Mouse (Mus musculus) spleen, postnatal 14 days (tissue): ENCODE results near the gene Ccdc149.

Experiments
- DNase-seq, 2 experiments: peaks; one replicate each; pipeline ENCODE4 v3.0.0; 2021 to 2022; ENCODE audit warnings: low spot score in 2 of 2

The Ccdc149 gene

DNA sequence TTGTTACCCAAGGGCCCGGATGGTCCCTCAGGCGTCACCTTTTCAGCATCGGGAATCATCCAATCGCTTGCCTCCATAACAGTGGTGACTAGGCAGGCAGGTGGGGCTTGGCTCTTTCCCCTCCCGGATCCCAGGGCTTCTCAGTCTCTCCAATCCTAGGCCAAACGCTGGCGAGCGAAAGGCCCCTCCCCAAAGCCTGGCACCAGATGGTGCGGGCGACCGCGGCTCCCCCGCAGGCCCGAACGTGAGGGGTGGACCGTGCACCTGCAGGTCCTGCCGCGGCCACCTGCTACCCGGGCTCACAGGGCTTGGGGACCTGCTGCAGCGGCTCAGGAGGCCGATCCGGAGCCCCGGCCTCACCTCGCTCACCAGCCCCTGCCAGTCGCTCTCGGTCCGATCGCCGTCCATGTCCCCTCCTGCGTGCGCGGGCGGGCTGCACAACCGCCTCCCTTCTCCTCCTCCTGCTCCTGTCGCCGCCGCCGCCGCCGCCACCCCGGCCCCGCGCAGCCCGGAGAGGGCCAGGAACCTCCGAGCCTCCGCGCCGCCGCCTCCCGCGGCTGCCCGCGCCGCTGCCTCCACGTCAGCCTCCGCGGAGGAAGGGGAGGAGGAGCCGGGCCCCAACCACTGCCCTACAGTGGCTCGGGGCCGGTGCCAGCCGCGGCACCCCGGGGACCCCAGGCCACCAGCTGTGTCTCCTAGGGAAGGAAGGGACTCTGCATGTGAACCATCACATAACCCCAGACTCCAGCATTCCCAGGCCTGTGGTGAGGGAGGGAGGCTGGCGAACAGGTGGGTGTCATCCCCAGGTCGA is at the start of gene Ccdc149:
Gene Ccdc149, minus strand, starts transcription at position 531 of the 811 bp plus-strand sequence.
- DNase-seq, result no peak

DNA sequence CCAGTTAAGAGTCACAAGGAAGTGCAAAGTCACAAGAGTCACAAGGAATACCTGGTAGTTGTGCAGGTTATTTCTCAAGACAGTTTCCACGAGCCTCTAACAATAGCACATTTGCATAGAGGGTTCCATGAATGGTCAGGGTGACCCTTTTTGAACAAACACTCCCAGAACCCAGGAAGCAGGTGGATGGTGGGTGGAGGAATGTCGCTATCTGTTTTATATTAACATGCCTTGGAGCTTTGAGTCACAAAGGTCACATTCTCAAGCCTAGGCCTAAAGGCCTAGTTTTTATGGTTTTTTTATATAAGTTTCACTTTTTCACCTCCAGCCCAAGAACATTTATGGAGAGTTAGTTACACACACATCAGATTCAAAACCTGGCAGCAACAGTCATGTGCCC is 48.6 kb upstream of the Ccdc149 start:
- no peak for DNase-seq

GRCm38 (mm10) chr5:52516072-52516476 is 44.8 kb upstream of the Ccdc149 start:
- no peak for DNase-seq

GRCm38 (mm10) chr5:52515246-52516021 is 44.1 kb upstream of the Ccdc149 start:
- DNase-seq, result peak; percentile 17 to 44

GRCm38 (mm10) chr5:52511089-52511488 is 39.8 kb upstream of the Ccdc149 start:
- DNase-seq, result no peak

DNA sequence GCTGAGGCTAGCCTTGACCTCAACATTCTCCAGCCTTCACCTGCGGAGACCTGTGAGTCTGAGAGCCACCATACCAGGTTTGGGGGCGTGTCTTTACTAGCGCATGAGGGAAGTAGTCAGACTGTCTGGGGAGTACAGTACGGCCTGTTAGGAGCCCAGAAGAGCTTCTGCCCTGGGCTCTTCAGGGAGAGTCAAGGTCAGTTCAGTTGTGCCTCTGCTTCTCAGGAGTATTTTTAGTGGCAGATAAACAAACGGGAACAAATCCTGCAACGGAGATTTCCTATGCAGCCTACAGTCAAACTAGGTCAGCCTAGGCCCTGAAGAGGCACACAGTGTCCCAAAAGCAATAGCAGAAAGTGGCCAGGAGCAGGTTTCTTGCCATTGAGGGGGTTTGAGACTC is 38.1 kb upstream of the Ccdc149 start:
- DNase-seq, result no peak

- DNase-seq, result no peak
Observed at GRCm38 (mm10) chr5:52504666-52505065, 33.3 kb upstream of the Ccdc149 start.

DNA sequence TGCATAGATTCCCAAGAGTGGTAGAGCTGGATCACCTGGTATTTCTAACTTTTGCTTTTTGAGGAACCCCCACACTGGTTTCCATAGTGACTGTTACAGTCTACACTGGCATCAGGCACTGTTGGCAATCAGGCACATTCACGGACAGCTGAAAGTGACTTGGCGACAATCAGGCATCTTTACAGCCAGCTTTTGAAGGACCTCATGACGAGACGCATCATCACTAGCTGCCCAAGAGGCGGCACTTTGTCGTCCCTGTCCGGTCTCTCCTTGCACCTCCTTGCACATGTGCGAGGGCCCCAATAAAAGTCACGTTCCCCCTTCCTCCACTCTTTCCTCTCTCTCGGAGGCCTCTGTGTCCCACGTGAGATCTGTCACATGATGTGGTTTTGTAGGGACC is 32.8 kb upstream of the Ccdc149 start:
- DNase-seq, result no peak

GRCm38 (mm10) chr5:52495671-52496070 is 24.4 kb upstream of the Ccdc149 start:
- DNase-seq, result no peak

- DNase-seq, result no peak
Observed at GRCm38 (mm10) chr5:52491496-52491895, 20.2 kb upstream of the Ccdc149 start.

GRCm38 (mm10) chr5:52487559-52488430 is 16.5 kb upstream of the Ccdc149 start:
- no peak for DNase-seq

DNA sequence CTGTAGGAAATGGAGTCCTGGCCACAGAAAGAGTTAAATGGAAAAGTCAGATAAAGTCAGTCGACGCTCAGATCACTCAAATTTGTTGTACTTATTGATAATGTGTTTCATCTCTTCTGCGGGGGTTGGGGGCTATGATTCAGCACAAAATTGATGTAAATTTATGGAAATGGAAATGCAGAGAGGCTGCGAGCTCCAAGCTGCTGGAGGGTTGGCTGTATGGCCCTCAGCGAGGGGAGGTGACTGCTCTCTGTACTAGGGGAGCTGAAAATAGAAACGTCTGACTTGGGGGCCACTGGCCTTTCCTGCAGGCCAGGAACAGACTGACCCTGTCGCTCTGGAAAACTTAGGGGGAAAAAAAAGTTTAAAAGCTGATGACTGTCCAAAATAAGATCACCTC is 5.5 kb upstream of the Ccdc149 start:
- DNase-seq, result no peak

DNA sequence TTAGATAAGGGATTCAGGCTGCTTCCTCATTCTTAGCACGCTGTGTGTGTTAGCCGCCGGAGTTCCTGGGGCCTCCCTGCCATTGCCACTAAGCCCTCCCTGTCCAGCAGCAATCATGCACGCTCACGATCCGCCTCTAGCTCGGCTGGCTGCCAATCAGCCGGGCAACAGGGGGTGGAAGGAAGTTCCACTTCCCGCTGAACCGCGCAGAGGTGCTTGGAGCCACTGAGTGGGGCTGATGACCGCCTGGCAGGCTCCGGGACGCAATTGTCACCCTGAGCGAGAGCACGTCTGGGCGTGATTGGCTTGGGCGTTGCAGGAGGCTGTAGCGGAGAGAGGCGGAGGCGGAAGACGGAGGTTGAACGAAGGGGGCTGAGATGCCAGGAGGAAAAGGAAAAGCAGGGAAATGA is 5.0 kb upstream of the Ccdc149 start:
- DNase-seq, result peak; percentile 21 to 29

GRCm38 (mm10) chr5:52473988-52474387 is 2.7 kb upstream of the Ccdc149 start:
- no peak for DNase-seq

GRCm38 (mm10) chr5:52470551-52470950 is 770 bp downstream of the Ccdc149 start:
- DNase-seq, result no peak

DNA sequence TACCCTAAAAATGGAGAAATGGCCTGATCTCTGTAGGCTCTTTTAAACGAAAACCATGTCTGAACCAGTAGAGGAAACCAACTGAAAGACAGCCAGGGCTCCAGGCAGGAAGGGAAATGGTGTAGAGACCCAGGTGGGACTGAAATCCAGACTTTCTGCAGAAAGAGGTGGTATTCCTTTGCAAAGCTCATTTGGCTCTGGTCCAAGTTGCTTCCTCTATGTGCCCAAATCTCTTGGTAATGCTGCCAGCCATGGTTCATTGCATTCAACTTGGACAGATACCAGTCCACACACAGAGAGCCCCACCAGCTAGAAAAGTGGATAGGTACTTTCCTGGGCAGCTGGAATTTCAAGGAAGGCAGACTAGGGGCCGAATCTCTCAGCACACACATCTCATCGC is 3.5 kb downstream of the Ccdc149 start:
- DNase-seq, result no peak

DNA sequence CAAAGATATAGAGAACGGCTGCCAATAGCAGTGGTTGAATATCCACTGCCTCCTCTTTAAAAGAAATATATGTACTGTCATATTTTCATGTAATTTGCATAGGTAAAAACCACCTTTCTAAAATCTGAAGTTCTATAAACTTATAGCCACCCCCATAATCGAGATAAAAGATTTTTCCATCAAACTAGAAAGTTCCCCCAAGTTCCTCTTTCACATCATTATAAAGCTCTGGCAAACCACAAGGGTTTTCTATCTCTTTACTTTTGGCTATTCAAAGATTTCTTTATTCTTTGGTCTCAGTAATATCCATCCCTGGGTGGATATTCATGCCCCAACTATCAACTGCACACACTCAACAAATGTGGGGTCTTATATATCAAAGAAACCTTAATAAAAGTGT is 8.9 kb downstream of the Ccdc149 start:
- DNase-seq, result no peak

- DNase-seq, result no peak
Observed at GRCm38 (mm10) chr5:52461434-52462124, 9.7 kb downstream of the Ccdc149 start.

- DNase-seq, result no peak
Observed at GRCm38 (mm10) chr5:52459308-52459707, 12.0 kb downstream of the Ccdc149 start.

DNA sequence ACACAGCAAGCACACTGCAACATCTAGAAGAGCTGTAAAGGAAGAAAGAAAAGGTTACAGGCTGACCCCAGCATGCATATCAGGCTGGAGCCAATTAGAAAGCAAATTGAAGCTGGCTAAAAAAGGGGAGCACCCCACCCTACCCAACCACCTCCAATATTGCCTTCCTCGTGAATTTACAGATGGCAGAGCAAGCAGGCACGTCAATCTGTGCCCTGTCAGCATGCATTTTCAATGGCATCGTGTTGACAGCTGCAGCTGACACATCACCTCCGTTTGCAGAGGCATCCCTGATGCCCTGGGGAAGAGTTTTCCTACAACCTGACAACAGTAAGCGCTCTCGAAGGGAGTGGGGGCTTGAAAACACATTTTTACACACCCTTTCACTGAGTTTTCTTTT is 14.2 kb downstream of the Ccdc149 start:
- DNase-seq, result no peak

- DNase-seq, result no peak
Observed at GRCm38 (mm10) chr5:52450821-52451220, 20.5 kb downstream of the Ccdc149 start.
